Mouse (Mus musculus) liver, embryonic 14.5 days (tissue): ENCODE measurements around the gene Mgam. TPM values are rescaled to one million over a fixed set of nuclear protein-coding genes. Genes with fewer than 3 reads are reported as not detected.

Experiments
- ATAC-seq: fragments of 200-750 bp; cut with Nextera tagmentation; 2 replicates; pipeline ENCODE4 v1.8.0; 2017; ENCODE audit warnings: moderate number of reproducible peaks, mild to moderate bottlenecking, moderate library complexity; ENCODE audit not compliant: insufficient read depth
- DNase-seq, 3 experiments: peaks; one replicate each; pipeline ENCODE4 v3.0.0-alpha.2; 2012 to 2013; ENCODE audit warnings: low read depth in 3 of 3, low spot score in 3 of 3
- H3K27ac ChIP-seq: fragments of 300-500 bp; sonication (generic); 2 replicates; pipeline ENCODE4 v1.5.1; 2014; ENCODE audit warnings: moderate library complexity, mild to moderate bottlenecking, control low read depth, inconsistent platforms
- H3K27me3 ChIP-seq: fragments of 300-500 bp; sonication (generic); 2 replicates; pipeline ENCODE4 v1.6.1; 2014; ENCODE audit warnings: mild to moderate bottlenecking, low read length, moderate library complexity; ENCODE audit not compliant: control insufficient read depth, insufficient read depth
- H3K36me3 ChIP-seq: fragments of 300-500 bp; sonication (generic); replicated peaks from 2 replicates; pipeline ENCODE4 v1.6.1; 2014; ENCODE audit warnings: low read depth; ENCODE audit not compliant: control insufficient read depth, insufficient read depth
- H3K4me1 ChIP-seq, 2 experiments: fragments of 200-500 bp in 1 of 2; fragments of 300-500 bp in 1 of 2; sonication (generic) in 1 of 2; replicated peaks; 2 replicates each; pipeline ENCODE4 v1.6.1; 2012 to 2014; ENCODE audit warnings: antibody characterized with exemption in 1 of 2, inconsistent platforms in 1 of 2, low read length in 1 of 2; ENCODE audit not compliant: control insufficient read depth in 2 of 2, insufficient read depth in 2 of 2
- H3K4me2 ChIP-seq: fragments of 300-500 bp; sonication (generic); 2 replicates; pipeline ENCODE4 v1.6.1; 2014; ENCODE audit warnings: low read depth, mild to moderate bottlenecking, control low read depth, moderate library complexity
- H3K4me3 ChIP-seq, 2 experiments: fragments of 200-500 bp in 1 of 2; fragments of 300-500 bp in 1 of 2; sonication (generic) in 1 of 2; 2 replicates each; pipeline ENCODE4 v1.5.1; 2012 to 2014; ENCODE audit warnings: low read depth in 2 of 2, low read length in 2 of 2, mild to moderate bottlenecking in 2 of 2, control low read depth in 1 of 2, inconsistent platforms in 1 of 2, moderate library complexity in 1 of 2; ENCODE audit not compliant: insufficient read depth in 1 of 2
- H3K9ac ChIP-seq: fragments of 300-500 bp; sonication (generic); replicated peaks from 2 replicates; pipeline ENCODE4 v1.6.1; 2014; ENCODE audit warnings: mild to moderate bottlenecking, control low read depth, moderate library complexity
- H3K9me3 ChIP-seq: fragments of 300-500 bp; sonication (generic); 2 replicates; pipeline ENCODE4 v1.6.1; 2016; ENCODE audit warnings: low read length, mixed read lengths; ENCODE audit not compliant: control insufficient read depth
- CTCF ChIP-seq: IDR thresholded peaks from 2 replicates; pipeline ENCODE4 v1.5.1; 2016; ENCODE audit warnings: antibody characterized with exemption, low read depth, control low read depth
- EP300 ChIP-seq: IDR thresholded peaks from 2 replicates; pipeline ENCODE4 v1.6.1; 2016; ENCODE audit warnings: antibody characterized with exemption, low read depth
- WGBS: fragments of 180-500 bp; shearing (Covaris S2); extraction: QIAGEN DNeasy Blood & Tissue Kit; methylation state at CpG from one replicate; pipeline ENCODE4 v1.1.7; 2014; ENCODE audit not compliant: insufficient replicate concordance; 5-methylcytosine and 5-hydroxymethylcytosine counted together
- polyA plus RNA-seq, 2 experiments: library from polyadenylated mRNA; depleted of rRNA in 1 of 2; stranded (reverse) in 1 of 2; unstranded in 1 of 2; fragments of >200 nt; fragmentation: Nextera tagmentation in 1 of 2; extraction: Ambion mirVana in 1 of 2; gene quantifications; 2 replicates each; pipeline versions ENCODE4 v1.2.1 to v1.2.3; 2012 to 2014

The Mgam gene
- polyA plus RNA-seq, 2 experiments, result 1.4 to 2.3 TPM

- H3K4me1 ChIP-seq, result no peaks in the 10 kb centered on the region
- no peak overlapping the region for H3K9ac ChIP-seq
- no peaks in the 10 kb centered on the region for H3K27me3 ChIP-seq
- H3K36me3 ChIP-seq, result no peaks in the 10 kb centered on the region
- no peak overlapping the region for H3K27ac ChIP-seq
- TF ChIP-seq CTCF (no peak), EP300 (no peak)
- ATAC-seq (no peak), DNase-seq (no peak)
- WGBS, result 57% methylated on average over 6 of the region's 6 CpGs
- H3K4me3 ChIP-seq, result no peak overlapping the region
- no peaks in the 10 kb centered on the region for H3K9me3 ChIP-seq
- no peak overlapping the region for H3K4me2 ChIP-seq
These were observed 6.9 kb downstream of the Mgam start for GRCm38 (mm10) chr6:40635559-40635958.

DNA sequence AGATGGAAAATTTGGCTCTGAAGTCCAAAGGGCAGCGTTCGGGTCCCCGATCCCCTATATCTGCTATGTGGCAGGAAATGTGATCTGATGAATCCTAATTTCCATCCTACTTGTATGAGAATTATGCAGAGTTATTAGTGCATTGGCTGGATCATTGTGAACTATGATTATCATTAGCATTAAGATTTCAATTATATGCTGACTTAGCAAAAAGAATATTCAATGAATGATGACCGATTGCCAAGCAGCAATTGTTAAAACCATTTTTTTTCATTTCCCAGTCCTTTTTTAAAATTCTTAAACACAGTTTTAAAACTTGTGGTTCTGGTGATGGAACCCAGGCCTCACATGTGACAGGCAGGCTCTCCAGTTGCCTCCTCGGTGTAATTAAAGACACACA lies 9.1 kb downstream of the Mgam start:
- WGBS, result 82% methylated on average over 5 of the region's 5 CpGs
- Histone ChIP-seq H3K9ac (no peak overlapping the region), H3K36me3 (no peaks in the 10 kb centered on the region), H3K4me1 (no peaks in the 10 kb centered on the region), H3K27ac (no peak overlapping the region), H3K9me3 (no peaks in the 10 kb centered on the region), H3K4me3 (no peak overlapping the region), H3K4me2 (no peak overlapping the region), H3K27me3 (no peaks in the 10 kb centered on the region)
- DNase-seq, result no peak
- TF ChIP-seq EP300 (no peak), CTCF (no peak)
- no peak for ATAC-seq

GRCm38 (mm10) chr6:40640710-40641538 lies 12.3 kb downstream of the Mgam start:
- Histone ChIP-seq H3K4me2 (no peak overlapping the region), H3K27ac (no peak overlapping the region), H3K27me3 (no peaks in the 10 kb centered on the region), H3K4me1 (no peaks in the 10 kb centered on the region), H3K4me3 (no peak overlapping the region), H3K36me3 (no peaks in the 10 kb centered on the region), H3K9ac (no peak overlapping the region), H3K9me3 (no peaks in the 10 kb centered on the region)
- TF ChIP-seq EP300 (no peak), CTCF (no peak)
- DNase-seq (no peak), ATAC-seq (no peak)
- WGBS, result 45% methylated on average over 8 of the region's 8 CpGs

- H3K9ac ChIP-seq, result no peak overlapping the region
- no peak overlapping the region for H3K4me3 ChIP-seq
These were observed 17.1 kb downstream of the Mgam start for GRCm38 (mm10) chr6:40645701-40646100.

GRCm38 (mm10) chr6:40650953-40651352 lies 22.3 kb downstream of the Mgam start:
- no peak overlapping the region for H3K4me2 ChIP-seq
- DNase-seq (no peak), ATAC-seq (no peak)
- H3K4me1 ChIP-seq, result no peaks in the 10 kb centered on the region
- 66% methylated on average over 1 of the region's 1 CpGs for whole genome bisulfite sequencing
- H3K4me3 ChIP-seq, result no peak overlapping the region
- TF ChIP-seq CTCF (no peak), EP300 (no peak)
- no peak overlapping the region for H3K9ac ChIP-seq
- H3K9me3 ChIP-seq, result no peaks in the 10 kb centered on the region
- no peak overlapping the region for H3K27ac ChIP-seq
- no peaks in the 10 kb centered on the region for H3K27me3 ChIP-seq
- H3K36me3 ChIP-seq, result no peaks in the 10 kb centered on the region

More at GRCm38 (mm10) chr6:40645701-40646100, 17.1 kb downstream of the Mgam start:
- Histone ChIP-seq H3K27ac (no peak overlapping the region), H3K36me3 (no peaks in the 10 kb centered on the region), H3K4me2 (no peak overlapping the region), H3K4me1 (no peaks in the 10 kb centered on the region), H3K9me3 (no peaks in the 10 kb centered on the region), H3K27me3 (no peaks in the 10 kb centered on the region)
- WGBS, result 60% methylated on average over 8 of the region's 8 CpGs
- DNase-seq (no peak), ATAC-seq (no peak)
- TF ChIP-seq EP300 (no peak), CTCF (no peak)
